Mouse (Mus musculus) hindbrain, embryonic 12.5 days (tissue): ENCODE results near the gene Kmt5c. TPM values are rescaled to one million over a fixed set of nuclear protein-coding genes. Genes with fewer than 3 reads are reported as not detected.
"Not testable (repeated sequence)": the region's sequence is repeated elsewhere in the genome, so short reads cannot be mapped to it uniquely, and the experiment has no call there.

Experiments
- ATAC-seq: fragments of 200-750 bp; cut with Nextera tagmentation; 2 replicates; pipeline ENCODE4 v1.8.0; 2017; ENCODE audit warnings: moderate TSS enrichment; ENCODE audit not compliant: low FRiP score
- H3K27ac ChIP-seq: fragments of 300-500 bp; sonication (generic); 2 replicates; pipeline ENCODE4 v1.5.1; 2016; ENCODE audit warnings: mild to moderate bottlenecking
- H3K27me3 ChIP-seq: fragments of 300-500 bp; sonication (generic); 2 replicates; pipeline ENCODE4 v1.6.1; 2016; ENCODE audit warnings: mild to moderate bottlenecking
- H3K36me3 ChIP-seq: fragments of 300-500 bp; sonication (generic); 2 replicates; pipeline ENCODE4 v1.6.1; 2016; ENCODE audit warnings: mild to moderate bottlenecking
- H3K4me1 ChIP-seq: fragments of 300-500 bp; sonication (generic); 2 replicates; pipeline ENCODE4 v1.6.1; 2016
- H3K4me2 ChIP-seq: fragments of 300-500 bp; sonication (generic); replicated peaks from 2 replicates; pipeline ENCODE4 v1.6.1; 2016; ENCODE audit warnings: mild to moderate bottlenecking
- H3K4me3 ChIP-seq: fragments of 300-500 bp; sonication (generic); 2 replicates; pipeline ENCODE4 v1.5.1; 2016; ENCODE audit warnings: mild to moderate bottlenecking
- H3K9ac ChIP-seq: fragments of 300-500 bp; sonication (generic); 2 replicates; pipeline ENCODE4 v1.6.1; 2016; ENCODE audit warnings: mild to moderate bottlenecking, moderate library complexity
- H3K9me3 ChIP-seq: fragments of 300-500 bp; sonication (generic); replicated peaks from 2 replicates; pipeline ENCODE4 v1.6.1; 2016; ENCODE audit warnings: mild to moderate bottlenecking
- WGBS: fragments of 180-500 bp; shearing (Covaris S2); methylation state at CpG from one replicate; pipeline ENCODE4 v1.1.7; 2016; 5-methylcytosine and 5-hydroxymethylcytosine counted together
- polyA plus RNA-seq: library from polyadenylated mRNA; unstranded; fragments of >200 nt; fragmentation: Nextera tagmentation; extraction: Ambion mirVana; gene quantifications from 2 replicates; pipeline ENCODE4 v1.2.1, GENCODE M21; 2016

The Kmt5c gene
- polyA plus RNA-seq, 1 experiment from 2014 or later: 91.5 TPM

DNA sequence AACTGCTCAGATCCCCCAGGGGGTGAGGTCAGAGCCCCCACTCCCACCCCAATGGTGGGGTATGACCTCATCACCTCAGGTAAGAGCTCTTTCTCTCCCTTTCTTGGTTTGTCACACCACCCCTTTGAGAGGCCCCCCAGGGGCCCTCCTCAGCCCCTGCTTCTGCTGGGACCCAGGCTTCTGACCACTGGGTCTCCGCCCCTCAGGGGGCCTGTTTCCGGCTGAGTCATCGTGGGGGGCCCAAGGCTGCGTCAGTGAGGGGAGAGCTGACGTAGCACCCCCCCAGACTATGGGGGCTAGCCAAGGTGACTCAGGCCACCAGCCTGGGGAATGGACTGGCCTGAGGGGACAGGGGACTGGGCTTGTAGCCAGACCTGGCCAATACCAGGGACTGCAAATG lies 40.0 kb downstream of the Kmt5c start:
- Histone ChIP-seq H3K36me3 (no peaks in the 10 kb centered on the region), H3K9ac (no peak overlapping the region), H3K4me1 (peaks cover 15% of the 10 kb centered on the region), H3K4me2 (no peak overlapping the region), H3K27me3 (peaks cover 77% of the 10 kb centered on the region), H3K9me3 (no peaks in the 10 kb centered on the region), H3K27ac (no peak overlapping the region), H3K4me3 (no peak overlapping the region)
- WGBS: 43% methylated on average over 3 of the region's 5 CpGs
- ATAC-seq: no peak

DNA sequence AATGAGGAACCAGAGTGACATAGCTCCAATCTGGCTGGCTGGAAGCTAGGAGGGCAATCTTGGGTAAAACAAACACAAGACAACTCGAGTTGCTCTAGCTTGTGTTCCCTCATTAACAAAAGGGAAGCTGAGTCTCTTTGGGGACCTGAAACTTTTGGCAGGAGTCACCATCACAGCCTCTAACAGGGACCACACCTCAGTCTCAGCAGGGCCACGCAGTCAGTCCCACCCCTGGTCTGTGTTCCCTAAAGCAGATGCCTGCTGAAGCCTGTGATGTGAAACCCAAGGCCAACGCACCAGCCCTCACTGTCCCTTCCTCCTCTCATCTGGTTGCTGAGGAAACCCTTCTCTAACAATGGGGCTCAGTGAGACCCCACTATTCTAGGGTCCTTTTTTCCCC lies 42.2 kb downstream of the Kmt5c start:
- H3K27ac ChIP-seq: no peak overlapping the region
- no peak overlapping the region for H3K9ac ChIP-seq
- H3K27me3 ChIP-seq: peaks cover 55% of the 10 kb centered on the region
- H3K4me2 ChIP-seq: no peak overlapping the region
- peaks cover 11% of the 10 kb centered on the region; the same call in 1 of the 2 replicates for H3K4me1 ChIP-seq
- H3K36me3 ChIP-seq: no peaks in the 10 kb centered on the region
- H3K4me3 ChIP-seq: no peak overlapping the region
- ATAC-seq: no peak
- WGBS: 48% methylated on average over 3 of the region's 3 CpGs
- no peaks in the 10 kb centered on the region for H3K9me3 ChIP-seq

GRCm38 (mm10) chr7:4782759-4783158 lies 42.8 kb downstream of the Kmt5c start, which contains the start of the genes Il11 and Tmem190:
Il11 (minus strand) TSS chr7:4782859.
Tmem190 (plus strand) TSS chr7:4782937.
- no peak within 1 kb of the TSS for H3K27ac ChIP-seq
- 71% methylated on average over 2 of the region's 2 CpGs for WGBS
- peaks cover 55% of the 10 kb centered on the region for H3K27me3 ChIP-seq
- peaks cover 5% of the 10 kb centered on the region; the same call in 1 of the 2 replicates for H3K4me1 ChIP-seq
- ATAC-seq: no peak
- no peak within 1 kb of the TSS for H3K9ac ChIP-seq
- H3K4me3 ChIP-seq: no peak within 1 kb of the TSS
- H3K36me3 ChIP-seq: no peaks in the 10 kb centered on the region
- H3K9me3 ChIP-seq: no peaks in the 10 kb centered on the region
- no peak within 1 kb of the TSS for H3K4me2 ChIP-seq

- Histone ChIP-seq H3K9ac (no peak overlapping the region), H3K27ac (no peak overlapping the region), H3K4me1 (peaks cover 6% of the 10 kb centered on the region), H3K27me3 (peaks cover 52% of the 10 kb centered on the region), H3K9me3 (no peaks in the 10 kb centered on the region), H3K4me3 (no peak overlapping the region), H3K4me2 (no peak overlapping the region), H3K36me3 (no peaks in the 10 kb centered on the region)
- 79% methylated on average over 14 of the region's 14 CpGs for WGBS
- no peak for ATAC-seq
Observed at GRCm38 (mm10) chr7:4783667-4784268, 43.9 kb downstream of the Kmt5c start.

DNA sequence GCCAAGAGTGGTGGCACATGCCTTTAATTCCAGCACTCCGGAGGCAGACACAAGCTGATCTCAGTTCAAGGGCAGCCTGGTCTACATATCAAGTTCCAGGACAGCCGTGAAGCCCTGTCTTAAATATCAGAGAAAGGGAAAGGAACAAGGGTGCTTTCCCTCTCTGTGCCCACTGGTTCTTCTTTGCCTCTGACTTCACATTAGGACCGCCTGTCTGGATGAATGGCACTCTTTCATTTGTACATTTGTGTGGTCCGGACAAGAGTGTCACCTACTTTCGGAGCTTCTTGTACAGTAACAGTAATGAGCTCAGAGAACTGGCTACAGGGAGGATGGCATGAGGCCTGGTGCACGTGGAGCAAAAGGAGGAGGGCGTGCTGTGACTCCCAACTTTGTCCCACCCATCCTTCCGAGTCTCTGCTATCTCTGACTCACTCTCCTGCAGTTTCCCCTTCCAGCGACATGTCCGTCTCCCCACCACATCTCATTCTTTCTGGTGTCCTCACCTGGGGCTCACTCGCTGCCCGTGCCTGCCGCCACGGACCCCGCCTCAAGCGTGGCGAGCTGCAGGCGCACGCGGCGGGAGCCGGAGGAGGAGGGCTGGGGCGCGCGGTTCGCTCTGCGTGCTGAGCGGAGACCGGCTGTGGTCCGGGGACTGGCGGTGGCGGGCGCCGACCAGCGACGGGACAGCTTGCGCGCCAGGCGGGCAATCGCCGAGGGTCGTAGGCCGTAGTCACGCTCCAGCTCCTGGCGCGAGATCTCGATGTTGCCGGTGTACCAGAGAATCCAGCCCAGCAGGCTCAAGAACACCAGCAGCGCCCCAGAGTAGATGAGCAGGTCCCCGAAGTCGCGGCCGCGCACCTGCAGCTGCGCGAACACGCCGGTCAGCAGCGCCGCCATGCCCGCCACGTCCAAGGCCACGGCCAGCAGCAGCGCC lies 48.9 kb downstream of the Kmt5c start:
- Histone ChIP-seq H3K9ac (peak overlapping the region; percentile 78), H3K4me2 (peak overlapping the region; percentile 88)
- WGBS: 2% methylated on average over 64 of the region's 64 CpGs

GRCm38 (mm10) chr7:4789436-4789935 lies 49.6 kb downstream of the Kmt5c start, which contains the start of gene Tmem238:
Tmem238 (minus strand) TSS chr7:4789656.
- H3K36me3 ChIP-seq: peaks cover 8% of the 10 kb centered on the region
- WGBS: 9% methylated on average over 40 of the region's 40 CpGs
- peak within 1 kb of the TSS; percentile 62; the same call in 1 of the 2 replicates for H3K27ac ChIP-seq
- peak within 1 kb of the TSS; percentile 78 for H3K9ac ChIP-seq
- peaks cover 19% of the 10 kb centered on the region for H3K27me3 ChIP-seq
- ATAC-seq: no peak
- H3K4me1 ChIP-seq: peaks cover 19% of the 10 kb centered on the region
- H3K9me3 ChIP-seq: no peaks in the 10 kb centered on the region
- peak within 1 kb of the TSS; percentile 51 for H3K4me3 ChIP-seq
- peak within 1 kb of the TSS; percentile 88 for H3K4me2 ChIP-seq

More for the DNA sequence above, 48.9 kb downstream of the Kmt5c start:
- Histone ChIP-seq H3K4me1 (peaks cover 14% of the 10 kb centered on the region), H3K9me3 (no peaks in the 10 kb centered on the region), H3K4me3 (peak overlapping the region; percentile 51), H3K36me3 (peaks cover under 1% of the 10 kb centered on the region; the same call in 1 of the 2 replicates), H3K27ac (peak overlapping the region; percentile 62; the same call in 1 of the 2 replicates), H3K27me3 (peaks cover 19% of the 10 kb centered on the region)
- peak; percentile 30 for ATAC-seq

- Histone ChIP-seq H3K9ac (peak within 1 kb of the TSS; percentile 96), H3K27ac (peak within 1 kb of the TSS; percentile 89), H3K27me3 (peaks cover 14% of the 10 kb centered on the region), H3K9me3 (no peaks in the 10 kb centered on the region), H3K4me1 (peaks cover 19% of the 10 kb centered on the region), H3K4me3 (peak within 1 kb of the TSS; percentile 84), H3K4me2 (peak within 1 kb of the TSS; percentile 88), H3K36me3 (peaks cover 36% of the 10 kb centered on the region)
- WGBS: 1% methylated on average over 54 of the region's 54 CpGs
- ATAC-seq: peak; percentile 89
Observed at GRCm38 (mm10) chr7:4792278-4793212, 52.6 kb downstream of the Kmt5c start, which contains the start of gene Rpl28. Rpl28 (plus strand) TSS chr7:4792874.

GRCm38 (mm10) chr7:4793248-4793647 lies 53.3 kb downstream of the Kmt5c start:
- ATAC-seq: 0 out of 2 replicates have a peak, but pooled peaks have one; percentile 12
- H3K9ac ChIP-seq: peak overlapping the region; percentile 96
- H3K27ac ChIP-seq: peak overlapping the region; percentile 89
- H3K4me2 ChIP-seq: peak overlapping the region; percentile 88
- H3K4me3 ChIP-seq: peak overlapping the region; percentile 84
- peaks cover 18% of the 10 kb centered on the region for H3K4me1 ChIP-seq
- peaks cover 41% of the 10 kb centered on the region for H3K36me3 ChIP-seq
- H3K9me3 ChIP-seq, H3K27me3 ChIP-seq: not testable (repeated sequence)
- WGBS: under 1% methylated on average over 31 of the region's 31 CpGs

- ATAC-seq: no peak
- no peaks in the 10 kb centered on the region for H3K9me3 ChIP-seq
- peaks cover 6% of the 10 kb centered on the region for H3K27me3 ChIP-seq
- H3K36me3 ChIP-seq: peaks cover 41% of the 10 kb centered on the region
- 52% methylated on average over 4 of the region's 4 CpGs for WGBS
- H3K9ac ChIP-seq: peak overlapping the region; percentile 96
- peak overlapping the region; percentile 89; the same call in 1 of the 2 replicates for H3K27ac ChIP-seq
- H3K4me2 ChIP-seq: peak overlapping the region; percentile 88
- peak overlapping the region; percentile 84 for H3K4me3 ChIP-seq
- peaks cover 14% of the 10 kb centered on the region for H3K4me1 ChIP-seq
Observed at GRCm38 (mm10) chr7:4793674-4794073, 53.8 kb downstream of the Kmt5c start.

GRCm38 (mm10) chr7:4794631-4795168 lies 54.8 kb downstream of the Kmt5c start:
- Histone ChIP-seq H3K9ac (no peak overlapping the region), H3K4me2 (no peak overlapping the region)
- no peak for ATAC-seq

More at GRCm38 (mm10) chr7:4794631-4795168, 54.8 kb downstream of the Kmt5c start:
- H3K9me3 ChIP-seq: no peaks in the 10 kb centered on the region
- H3K4me1 ChIP-seq: peaks cover 7% of the 10 kb centered on the region
- H3K27me3 ChIP-seq: peaks cover 6% of the 10 kb centered on the region
- WGBS: 92% methylated on average over 3 of the region's 3 CpGs
- H3K27ac ChIP-seq: no peak overlapping the region
- H3K36me3 ChIP-seq: peaks cover 41% of the 10 kb centered on the region
- 0 out of 2 replicates have a peak overlapping the region, but pooled peaks have one; percentile 84 for H3K4me3 ChIP-seq
